ENCODE assay signal across 14 mouse cellular contexts in genomic region chr4:142251471-142252354, GRCm38 (mm10). TPM values are rescaled to one million over a fixed set of nuclear protein-coding genes. Genes with fewer than 3 reads are reported as not detected.
A peak's percentile ranks its signal among the peaks of the same experiment; 100 is the strongest.
DNase-seq lines count a peak whose midpoint lies in the region; ATAC-seq and TF ChIP-seq lines count a peak whose summit lies in the region.
"Had no signal": no experiment of that assay in that cellular context is flagged by ENCODE, and none has a peak within 500 bp of the region (broad histone marks: within the 10 kb centered on the region; RNA-seq: fewer than 3 reads in every experiment).

No protein-coding gene starts in this region.

- WGBS in kidney, embryonic 15.5 days: 28% methylated on average over 12 of the region's 12 CpGs
- WGBS in limb, embryonic 12.5 days: 35% methylated on average over 12 of the region's 12 CpGs

- H3K4me1 ChIP-seq in kidney, embryonic 15.5 days: peaks cover 15% of the 10 kb centered on the region
- H3K4me1 ChIP-seq in ES-E14 (ENCODE audit: control insufficient read depth in 2 of 2, insufficient read depth in 2 of 2, low read length in 2 of 2, poor library complexity in 1 of 2): peaks cover 2 to 22% of the 10 kb centered on the region in 2 experiments
- peaks cover 21% of the 10 kb centered on the region for H3K4me1 ChIP-seq in limb, embryonic 12.5 days (replicated peaks)

- no peak overlapping the region for H3K9ac ChIP-seq in kidney, embryonic 15.5 days
- no peak overlapping the region for H3K9ac ChIP-seq in ES-E14 (ENCODE audit: insufficient read depth, low read depth, low read length, poor library complexity, severe bottlenecking)
- H3K9ac ChIP-seq in limb, embryonic 12.5 days (replicated peaks): peak overlapping the region; percentile 31; the same call in 1 of the 2 replicates
- H3K9ac ChIP-seq: heart, embryonic 12.5 days had no signal

- ATAC-seq in kidney, embryonic 15.5 days (replicated peaks; ENCODE audit: low FRiP score): no peak
- no peak for ATAC-seq in limb, embryonic 12.5 days (ENCODE audit: insufficient number of reproducible peaks, insufficient read depth, low FRiP score, low TSS enrichment, low read depth)
- ATAC-seq: lung, postnatal 0 days had no signal

- in situ Hi-C loops in ES-E14 (cut with MboI; ENCODE audit: low sequenced_read_pairs in 2 of 2, unreplicated experiment in 2 of 2): no loop called here

- no peak overlapping the region for H3K4me3 ChIP-seq in kidney, embryonic 15.5 days (replicated peaks)
- no peak overlapping the region for H3K4me3 ChIP-seq in ES-E14 (ENCODE audit: insufficient read depth in 1 of 2, low read depth in 1 of 2, low read length in 2 of 2, poor library complexity in 1 of 2, severe bottlenecking in 1 of 2)
- H3K4me3 ChIP-seq in limb, embryonic 12.5 days (replicated peaks): no peak overlapping the region
- H3K4me3 ChIP-seq: erythroblast, embryonic 14.5 days; heart, embryonic 12.5 days had no signal

- no peak overlapping the region for H3K4me2 ChIP-seq in kidney, embryonic 15.5 days
- no peak overlapping the region for H3K4me2 ChIP-seq in limb, embryonic 12.5 days
- H3K4me2 ChIP-seq: heart, embryonic 12.5 days had no signal

- H3K27me3 ChIP-seq in kidney, embryonic 15.5 days: no peaks in the 10 kb centered on the region
- H3K27me3 ChIP-seq in limb, embryonic 12.5 days: no peaks in the 10 kb centered on the region
- H3K27me3 ChIP-seq: heart, embryonic 12.5 days had no signal

- intact Hi-C loops in left cerebral cortex, postnatal 36 days (cut with DNase I): loop anchor here (10.0 kb wide), 1 partner anchor 773 kb away; no protein-coding TSS in a partner anchor

- H3K36me3 ChIP-seq in kidney, embryonic 15.5 days: no peaks in the 10 kb centered on the region
- H3K36me3 ChIP-seq in ES-E14 (ENCODE audit: control insufficient read depth, insufficient read depth, low read length, poor library complexity, severe bottlenecking): no peaks in the 10 kb centered on the region
- no peaks in the 10 kb centered on the region for H3K36me3 ChIP-seq in limb, embryonic 12.5 days
- H3K36me3 ChIP-seq: heart, embryonic 12.5 days had no signal

- no peak overlapping the region for H3K27ac ChIP-seq in kidney, embryonic 15.5 days
- no peak overlapping the region for H3K27ac ChIP-seq in ES-E14 (ENCODE audit: insufficient read depth, low read depth, low read length, poor library complexity, severe bottlenecking)
- peak overlapping the region; percentile 37; the same call in 1 of the 2 replicates for H3K27ac ChIP-seq in limb, embryonic 12.5 days

- DNase-seq in kidney, adult 9 months: peak; percentile 39
- DNase-seq in ES-E14 (ENCODE audit: low read depth, low spot score): no peak
- DNase-seq in brain, adult 2 months (ENCODE audit: low read depth, low spot score): peak; percentile 64
- DNase-seq in left cerebral cortex, postnatal 36 days (ENCODE audit: low spot score in 2 of 2): no peak
- DNase-seq in gastrocnemius, adult 18-20 months (ENCODE audit: low spot score): no peak
- DNase-seq in adrenal gland, postnatal 4 days (ENCODE audit: low spot score in 2 of 2): no peak
- DNase-seq: cerebellum, adult 9-11 months; layer of hippocampus, adult 9-11 months; spleen, adult 18-20 months had no signal

- no peaks in the 10 kb centered on the region for H3K9me3 ChIP-seq in kidney, embryonic 15.5 days (replicated peaks)
- H3K9me3 ChIP-seq in ES-E14 (ENCODE audit: control insufficient read depth, insufficient read depth, low read depth, low read length): no peaks in the 10 kb centered on the region
- peaks cover 3% of the 10 kb centered on the region; the same call in 1 of the 2 replicates for H3K9me3 ChIP-seq in limb, embryonic 12.5 days

TF ChIP-seq in ES-E14, 5 proteins besides CTCF, POLR2A, EP300 and RAD21:
- TF ChIP-seq HCFC1 (IDR thresholded peaks at IDR 0.05; ENCODE audit: borderline replicate concordance, insufficient read depth, low read length): no peak
- TF ChIP-seq CHD2 (IDR thresholded peaks at IDR 0.05; ENCODE audit: low read depth, low read length): no peak
- TF ChIP-seq ZC3H11A (IDR thresholded peaks at IDR 0.05; ENCODE audit: borderline replicate concordance, low read depth, low read length): no peak
- TF ChIP-seq MAFK (IDR thresholded peaks at IDR 0.05; ENCODE audit: insufficient read depth, low read depth, low read length): peak; percentile 65; the same call in 1 of the 2 replicates
- TF ChIP-seq ZNF384 (IDR thresholded peaks at IDR 0.05; ENCODE audit: low read depth, low read length): no peak

RNA-seq across cellular contexts. Expression of gene Kazn, which starts 12.5 kb away (rescaled TPM):
- 15.9 and 16.4 TPM in 2 replicates for polyA plus RNA-seq in kidney, embryonic 15.5 days (2015; fragmentation: Nextera tagmentation; extraction: Ambion mirVana)
- 14.0 and 24.3 TPM in 2 replicates for total RNA-seq in ES-E14 (2012; rRNA removed)
- 13.7 and 14.2 TPM in 2 replicates for polyA plus RNA-seq in limb, embryonic 12.5 days (2016; fragmentation: Nextera tagmentation; extraction: Ambion mirVana)
- 100 to 1,000 TPM in 1 of 2 experiments, 10 to 100 TPM in 1; 80.6 to 112 TPM for total RNA-seq in left cerebral cortex, postnatal 36 days (2021)
- total RNA-seq in gastrocnemius, adult 18-20 months (2021): 1 to 10 TPM; 1.6 to 2.5 TPM
- total RNA-seq in adrenal gland, postnatal 4 days (2021): 10 to 100 TPM; 40.7 to 42.6 TPM

Comparison
In these comparisons a context has a peak if more than half of its experiments do, and no peak if none do; other contexts are left out.
1. DNase-seq: peak in kidney, adult 9 months (single experiment) and brain, adult 2 months (single experiment); none in ES-E14 (single experiment), left cerebral cortex, postnatal 36 days (0 of 2), gastrocnemius, adult 18-20 months (single experiment) and adrenal gland, postnatal 4 days (0 of 2).